Mouse (Mus musculus) midbrain, embryonic 15.5 days (tissue): ENCODE data around the gene Snx15. TPM values are rescaled to one million over a fixed set of nuclear protein-coding genes. Genes with fewer than 3 reads are reported as not detected.

Experiments
- polyA plus RNA-seq: library from polyadenylated mRNA; unstranded; fragments of >200 nt; fragmentation: Nextera tagmentation; extraction: Ambion mirVana; gene quantifications from 2 replicates; pipeline ENCODE4 v1.2.1, GENCODE M21; 2015

Snx15 gene
- polyA plus RNA-seq, 1 experiment from 2014 or later: 59.1 TPM

Other genes starting within 250 kb of the Snx15 start
- 13.8 and 16.4 TPM in 2 replicates for gene Tigd3, start 234.2 kb downstream of the Snx15 start, polyA plus RNA-seq
- 122 and 130 TPM in 2 replicates for gene Dpf2, start 215.3 kb downstream of the Snx15 start, polyA plus RNA-seq
- gene Cdc42ep2, start 203.5 kb downstream of the Snx15 start, polyA plus RNA-seq: 16.3 and 16.7 TPM in 2 replicates
- gene Pola2, start 164.1 kb downstream of the Snx15 start, polyA plus RNA-seq: 25.3 and 25.4 TPM in 2 replicates
- not detected in 2 replicates for gene Slc22a20, start 142.2 kb downstream of the Snx15 start, polyA plus RNA-seq
- gene Capn1, start 112.4 kb downstream of the Snx15 start, polyA plus RNA-seq: 2.9 and 3.3 TPM in 2 replicates
- 36.8 and 39.3 TPM in 2 replicates for gene Syvn1, start 81.7 kb downstream of the Snx15 start, polyA plus RNA-seq
- 62.5 and 65.1 TPM in 2 replicates for gene Mrpl49, start 70.5 kb downstream of the Snx15 start, polyA plus RNA-seq
- 459 and 483 TPM in 2 replicates for gene Fau, start 70.5 kb downstream of the Snx15 start, polyA plus RNA-seq
- gene Znhit2, start 67.1 kb downstream of the Snx15 start, polyA plus RNA-seq: 30.8 and 34.7 TPM in 2 replicates
- 51.3 and 53.8 TPM in 2 replicates for gene Tm7sf2, start 59.9 kb downstream of the Snx15 start, polyA plus RNA-seq
- 100.0 and 102 TPM in 2 replicates for gene Vps51, start 51.1 kb downstream of the Snx15 start, polyA plus RNA-seq
- gene Tmem262, start 48.3 kb downstream of the Snx15 start, polyA plus RNA-seq: not detected in 2 replicates
- 1.3 and 1.5 TPM in 2 replicates for gene Gm28374, start 46.0 kb downstream of the Snx15 start, polyA plus RNA-seq
- 86.8 and 87.6 TPM in 2 replicates for gene Zfpl1, start 43.3 kb downstream of the Snx15 start, polyA plus RNA-seq
- gene Cdca5, start 43.3 kb downstream of the Snx15 start, polyA plus RNA-seq: 5.1 and 7.2 TPM in 2 replicates
- gene AC131692.1, start 33.9 kb downstream of the Snx15 start, polyA plus RNA-seq: not detected in 2 replicates
- gene Naaladl1, start 22.5 kb downstream of the Snx15 start, polyA plus RNA-seq: 0.41 and 0.53 TPM in 2 replicates
- 48.3 and 51.2 TPM in 2 replicates for gene Sac3d1, start 9.7 kb downstream of the Snx15 start, polyA plus RNA-seq
- 0.20 TPM in 1 of 2 replicates, not detected in the other for gene Batf2, start 12.7 kb upstream of the Snx15 start, polyA plus RNA-seq
- 146 and 150 TPM in 2 replicates for gene Arl2, start 13.2 kb upstream of the Snx15 start, polyA plus RNA-seq
- gene Majin, start 56.1 kb upstream of the Snx15 start, polyA plus RNA-seq: not detected in 2 replicates
- not detected in 2 replicates for gene Gpha2, start 98.1 kb upstream of the Snx15 start, polyA plus RNA-seq
- 141 and 149 TPM in 2 replicates for gene Ppp2r5b, start 107.6 kb upstream of the Snx15 start, polyA plus RNA-seq
- gene Atg2a, start 113.4 kb upstream of the Snx15 start, polyA plus RNA-seq: 16.1 and 16.4 TPM in 2 replicates
- gene Ehd1, start 148.4 kb upstream of the Snx15 start, polyA plus RNA-seq: 107 and 111 TPM in 2 replicates
- gene Cdc42bpg, start 178.2 kb upstream of the Snx15 start, polyA plus RNA-seq: 0.40 and 0.47 TPM in 2 replicates
- 79.8 and 85.6 TPM in 2 replicates for gene Men1, start 206.7 kb upstream of the Snx15 start, polyA plus RNA-seq
- 20.0 and 21.7 TPM in 2 replicates for gene Map4k2, start 212.8 kb upstream of the Snx15 start, polyA plus RNA-seq
- gene Sf1, start 235.4 kb upstream of the Snx15 start, polyA plus RNA-seq: 112 and 119 TPM in 2 replicates